ENCODE assay signal across 31 mouse cellular contexts in the genomic region with DNA sequence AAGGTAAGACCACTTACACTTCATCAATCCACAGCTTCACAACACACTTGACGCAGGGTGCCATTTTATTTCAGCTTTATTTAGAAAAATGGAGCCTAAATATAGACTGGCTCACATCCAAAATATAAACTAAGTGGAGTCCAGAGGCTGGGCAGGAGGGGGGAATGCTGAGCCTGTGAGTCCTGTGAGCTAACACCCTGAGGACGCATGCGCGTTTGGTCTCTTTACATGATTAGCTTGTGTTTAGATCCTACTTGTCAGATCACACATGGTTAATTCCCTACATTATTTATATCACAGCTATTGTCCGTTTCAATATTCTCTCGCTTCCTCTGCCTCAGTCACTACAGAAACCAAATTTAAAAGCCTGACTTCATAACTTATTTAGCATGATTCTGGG.
A peak's percentile ranks its signal among the peaks of the same experiment; 100 is the strongest.
DNase-seq lines count a peak whose midpoint lies in the region; ATAC-seq and TF ChIP-seq lines count a peak whose summit lies in the region.
"Had no signal": no experiment of that assay in that cellular context is flagged by ENCODE, and none has a peak within 500 bp of the region (broad histone marks: within the 10 kb centered on the region; RNA-seq: fewer than 3 reads in every experiment).

No protein-coding gene starts in this region.

- H3K9me3 ChIP-seq in forebrain, embryonic 14.5 days (replicated peaks; ENCODE audit: control insufficient read depth, low read length) = no peaks in the 10 kb centered on the region
- no peaks in the 10 kb centered on the region for H3K9me3 ChIP-seq in forebrain, embryonic 12.5 days
- no peaks in the 10 kb centered on the region for H3K9me3 ChIP-seq in hindbrain, postnatal 0 days (ENCODE audit: low read length)
- no peaks in the 10 kb centered on the region for H3K9me3 ChIP-seq in hindbrain, embryonic 16.5 days (ENCODE audit: control insufficient read depth, low read length)
- H3K9me3 ChIP-seq: embryonic facial prominence, embryonic 13.5 days; G1E; heart, embryonic 10.5 days; hindbrain, embryonic 12.5 days; limb, embryonic 10.5 days; limb, embryonic 15.5 days; liver, embryonic 13.5 days; stomach, embryonic 15.5 days had no signal

- no peaks in the 10 kb centered on the region for H3K4me1 ChIP-seq in forebrain, embryonic 14.5 days (ENCODE audit: control insufficient read depth, insufficient read depth, low read length)
- no peaks in the 10 kb centered on the region for H3K4me1 ChIP-seq in forebrain, embryonic 12.5 days
- no peaks in the 10 kb centered on the region for H3K4me1 ChIP-seq in hindbrain, postnatal 0 days (ENCODE audit: insufficient read depth, low read length)
- H3K4me1 ChIP-seq in hindbrain, embryonic 16.5 days (ENCODE audit: control insufficient read depth, insufficient read depth, low read depth, low read length) = no peaks in the 10 kb centered on the region
- H3K4me1 ChIP-seq: embryonic facial prominence, embryonic 13.5 days; hindbrain, embryonic 12.5 days had no signal

- peak; percentile 29 for DNase-seq in forebrain, embryonic 14.5 days (ENCODE audit: low spot score)
- peak; percentile 17 for DNase-seq in hindbrain, postnatal 0 days (ENCODE audit: low spot score)
- peak; percentile 17 for DNase-seq in lung, postnatal 10 days
- DNase-seq in lung, postnatal 36 days = no peak
- peak; percentile 67 for DNase-seq in brain, embryonic 14.5 days (ENCODE audit: low read depth)
- DNase-seq in cerebellum, adult 8-10 months = no peak
- DNase-seq: adrenal gland, postnatal 10 days; cerebellum, adult 11 months; cerebellum, adult 9-11 months; embryo, embryonic 11 days; gastrocnemius, postnatal 10 days; kidney, adult 9 months; kidney, postnatal 10 days; layer of hippocampus, postnatal 36 days; liver, embryonic 13.5 days; right cerebral cortex, postnatal 25 days; thymus, adult 18-20 months; thymus, postnatal 25 days had no signal

- no peaks in the 10 kb centered on the region for H3K27me3 ChIP-seq in forebrain, embryonic 14.5 days (replicated peaks; ENCODE audit: control insufficient read depth, insufficient read depth, low read length)
- H3K27me3 ChIP-seq in forebrain, embryonic 12.5 days = no peaks in the 10 kb centered on the region
- H3K27me3 ChIP-seq in hindbrain, postnatal 0 days (ENCODE audit: insufficient read depth, low read length) = no peaks in the 10 kb centered on the region
- no peaks in the 10 kb centered on the region for H3K27me3 ChIP-seq in hindbrain, embryonic 16.5 days (replicated peaks; ENCODE audit: control insufficient read depth, insufficient read depth, low read length)
- H3K27me3 ChIP-seq: embryonic facial prominence, embryonic 13.5 days; hindbrain, embryonic 12.5 days; limb, embryonic 15.5 days; liver, embryonic 13.5 days; stomach, embryonic 15.5 days had no signal

- H3K27ac ChIP-seq in forebrain, embryonic 14.5 days (ENCODE audit: low read depth, low read length) = no peak overlapping the region
- H3K27ac ChIP-seq in forebrain, embryonic 12.5 days = no peak overlapping the region
- no peak overlapping the region for H3K27ac ChIP-seq in hindbrain, postnatal 0 days
- H3K27ac ChIP-seq in hindbrain, embryonic 16.5 days (ENCODE audit: low read depth, low read length) = no peak overlapping the region
- H3K27ac ChIP-seq: embryonic facial prominence, embryonic 13.5 days; heart, embryonic 10.5 days; hindbrain, embryonic 12.5 days; limb, embryonic 10.5 days; limb, embryonic 15.5 days; liver, embryonic 13.5 days; macrophage; stomach, embryonic 15.5 days had no signal

- no peaks in the 10 kb centered on the region for H3K36me3 ChIP-seq in forebrain, embryonic 14.5 days (ENCODE audit: control insufficient read depth, insufficient read depth, low read length)
- no peaks in the 10 kb centered on the region for H3K36me3 ChIP-seq in forebrain, embryonic 12.5 days (replicated peaks)
- H3K36me3 ChIP-seq in hindbrain, postnatal 0 days (ENCODE audit: insufficient read depth, low read length) = no peaks in the 10 kb centered on the region
- H3K36me3 ChIP-seq in hindbrain, embryonic 16.5 days (ENCODE audit: control insufficient read depth, insufficient read depth, low read length) = no peaks in the 10 kb centered on the region
- H3K36me3 ChIP-seq: embryonic facial prominence, embryonic 13.5 days; G1E; heart, embryonic 10.5 days; hindbrain, embryonic 12.5 days; limb, embryonic 10.5 days; limb, embryonic 15.5 days; liver, embryonic 13.5 days; stomach, embryonic 15.5 days had no signal

- TF ChIP-seq CTCF in hindbrain, postnatal 0 days (IDR thresholded peaks at IDR 0.05; ENCODE audit: low read depth) = no peak
- no peak for TF ChIP-seq CTCF in brain, embryonic 14.5 days (IDR thresholded peaks at IDR 0.05; ENCODE audit: borderline replicate concordance, extremely low read depth, insufficient read depth, insufficient read length)

- TF ChIP-seq POLR2A in brain, embryonic 14.5 days (IDR thresholded peaks at IDR 0.05; ENCODE audit: borderline replicate concordance, extremely low read depth, insufficient read depth, insufficient read length, poor library complexity, severe bottlenecking) = no peak

- 65% methylated on average over 6 of the region's 6 CpGs for WGBS in forebrain, embryonic 14.5 days
- 66% methylated on average over 6 of the region's 6 CpGs for WGBS in forebrain, embryonic 12.5 days
- 60% methylated on average over 6 of the region's 6 CpGs for WGBS in hindbrain, postnatal 0 days
- WGBS in hindbrain, embryonic 16.5 days = 49% methylated on average over 6 of the region's 6 CpGs

- H3K4me2 ChIP-seq in forebrain, embryonic 14.5 days (ENCODE audit: low read length) = no peak overlapping the region
- no peak overlapping the region for H3K4me2 ChIP-seq in forebrain, embryonic 12.5 days
- H3K4me2 ChIP-seq in hindbrain, postnatal 0 days (ENCODE audit: low read depth, low read length) = no peak overlapping the region
- no peak overlapping the region for H3K4me2 ChIP-seq in hindbrain, embryonic 16.5 days (ENCODE audit: low read length)
- H3K4me2 ChIP-seq: embryonic facial prominence, embryonic 13.5 days; hindbrain, embryonic 12.5 days; limb, embryonic 15.5 days; liver, embryonic 13.5 days; stomach, embryonic 15.5 days had no signal

- no peak overlapping the region for H3K9ac ChIP-seq in forebrain, embryonic 14.5 days (ENCODE audit: low read length)
- H3K9ac ChIP-seq in forebrain, embryonic 12.5 days = no peak overlapping the region
- H3K9ac ChIP-seq in hindbrain, postnatal 0 days (replicated peaks; ENCODE audit: low read length) = no peak overlapping the region
- H3K9ac ChIP-seq in hindbrain, embryonic 16.5 days (ENCODE audit: low read depth, low read length) = no peak overlapping the region
- H3K9ac ChIP-seq: embryonic facial prominence, embryonic 13.5 days; hindbrain, embryonic 12.5 days; limb, embryonic 15.5 days; liver, embryonic 13.5 days; stomach, embryonic 15.5 days had no signal

- no peak for ATAC-seq in forebrain, embryonic 14.5 days
- ATAC-seq in forebrain, embryonic 12.5 days (ENCODE audit: low FRiP score) = no peak
- no peak for ATAC-seq in hindbrain, postnatal 0 days
- ATAC-seq in hindbrain, embryonic 16.5 days = no peak
- ATAC-seq: intestine, postnatal 0 days; Patski had no signal

- H3K4me3 ChIP-seq in forebrain, embryonic 14.5 days (ENCODE audit: low read depth, low read length) = no peak overlapping the region
- H3K4me3 ChIP-seq in forebrain, embryonic 12.5 days (replicated peaks) = no peak overlapping the region
- H3K4me3 ChIP-seq in hindbrain, postnatal 0 days (ENCODE audit: low read length) = no peak overlapping the region
- no peak overlapping the region for H3K4me3 ChIP-seq in hindbrain, embryonic 16.5 days (ENCODE audit: low read length)
- H3K4me3 ChIP-seq: embryonic facial prominence, embryonic 13.5 days; erythroblast, embryonic 14.5 days; heart, embryonic 10.5 days; hindbrain, embryonic 12.5 days; limb, embryonic 10.5 days; limb, embryonic 15.5 days; liver, embryonic 13.5 days; stomach, embryonic 15.5 days had no signal

Comparison
In these comparisons a context has a peak if more than half of its experiments do, and no peak if none do; other contexts are left out.
1. DNase-seq: peak in forebrain, embryonic 14.5 days (single experiment), hindbrain, postnatal 0 days (single experiment), lung, postnatal 10 days (single experiment) and brain, embryonic 14.5 days (single experiment); none in lung, postnatal 36 days (single experiment) and cerebellum, adult 8-10 months (single experiment).